Mouse (Mus musculus) liver, embryonic 14.5 days (tissue): Measurements from ENCODE around the gene Tpx2.

Source experiments
- CTCF ChIP-seq: IDR thresholded peaks from 2 replicates; pipeline ENCODE4 v1.5.1; 2016; ENCODE audit warnings: antibody characterized with exemption, low read depth, control low read depth
- EP300 ChIP-seq: IDR thresholded peaks from 2 replicates; pipeline ENCODE4 v1.6.1; 2016; ENCODE audit warnings: antibody characterized with exemption, low read depth

DNA sequence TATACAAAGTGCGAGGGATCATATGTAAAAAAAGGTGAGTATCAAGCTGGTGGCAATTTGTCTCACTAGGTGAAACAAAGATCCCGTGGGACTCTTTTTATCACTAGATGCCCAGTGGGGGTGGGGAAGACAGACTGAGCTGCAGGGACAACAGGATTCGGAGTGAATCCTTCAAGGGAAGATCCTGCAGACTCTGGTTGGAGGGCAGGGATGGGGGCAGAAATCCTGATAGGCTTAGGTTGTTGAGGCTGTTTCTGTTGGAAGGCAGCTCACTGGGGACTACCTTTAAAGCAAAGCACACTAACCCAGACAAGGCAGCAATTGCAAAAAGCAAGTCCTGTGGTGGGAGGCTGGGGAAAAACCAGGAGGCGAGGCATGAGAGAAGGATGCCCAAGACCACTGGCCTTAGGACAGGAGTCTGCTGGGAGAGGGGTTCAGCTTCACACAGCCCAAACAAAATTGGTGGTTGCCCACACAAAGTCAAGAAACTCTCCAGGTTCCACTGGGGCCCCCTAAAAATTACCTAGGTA lies 22.5 kb upstream of the Tpx2 start:
- no peak for TF ChIP-seq CTCF
- no peak for TF ChIP-seq EP300
